Mouse (Mus musculus) kidney, adult 11 months (tissue): Measurements from ENCODE around the gene Gjc2.
A peak's percentile ranks its signal among the peaks of the same experiment; 100 is the strongest.
"Not testable (repeated sequence)": the region's sequence is repeated elsewhere in the genome, so short reads cannot be mapped to it uniquely, and the experiment has no call there.

Source experiments
- DNase-seq: peaks from one replicate; pipeline ENCODE4 v3.0.0; 2022

Gene Gjc2

GRCm38 (mm10) chr11:59182864-59183331 lies at the start of gene Gjc2:
Gjc2 (minus strand) TSS chr11:59183213.
- DNase-seq, result no peak

DNA sequence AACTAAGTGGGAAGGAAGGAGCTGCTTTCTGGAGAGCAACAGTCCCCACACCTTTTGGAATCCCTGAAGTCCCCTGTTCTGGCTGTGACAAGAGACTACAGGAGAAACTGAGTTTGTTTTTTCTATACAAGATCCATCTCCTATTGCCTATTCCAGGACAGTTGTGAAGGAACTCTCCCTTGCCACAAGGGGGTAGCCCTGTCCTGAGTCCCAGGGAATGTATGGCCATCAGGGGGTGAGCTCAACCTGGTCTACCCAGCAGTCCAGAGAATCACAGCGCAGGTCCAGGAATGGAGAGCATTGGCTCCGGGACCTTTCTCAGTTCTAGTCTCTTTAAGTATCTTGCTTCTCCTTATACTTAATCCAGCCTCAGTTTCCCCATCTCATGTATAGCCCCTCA lies 49.8 kb upstream of the Gjc2 start:
- DNase-seq, result no peak

DNA sequence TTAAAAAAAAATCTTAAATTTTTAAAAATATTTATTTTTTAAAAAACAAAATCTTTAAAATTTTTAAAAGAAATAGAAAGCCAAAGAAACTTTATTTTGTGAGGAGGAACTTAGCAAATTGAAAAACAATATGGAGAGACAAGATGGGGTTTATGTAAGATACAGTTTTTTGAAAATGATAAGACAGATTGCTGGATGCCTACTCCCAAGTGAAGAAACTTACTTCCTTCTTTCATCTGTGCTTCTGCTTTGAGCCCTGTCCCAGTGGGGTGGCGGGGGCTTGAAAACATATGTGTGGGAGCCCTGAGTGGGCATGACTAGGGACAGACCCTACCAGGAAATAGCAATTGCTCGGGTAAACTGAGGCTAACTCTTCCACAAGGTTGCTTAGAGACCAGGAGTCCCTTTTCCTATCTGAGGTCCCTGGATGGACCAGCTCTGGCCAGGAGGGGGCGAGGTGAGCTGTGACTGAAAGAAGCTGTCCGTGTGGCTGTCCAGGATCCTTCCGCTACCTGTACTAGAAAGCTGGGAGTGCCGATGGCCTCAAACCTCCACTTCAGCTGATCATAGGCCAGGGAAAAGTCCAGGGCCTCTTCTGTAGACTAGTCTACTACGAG lies 47.2 kb upstream of the Gjc2 start:
- peak; percentile 62 for DNase-seq

DNA sequence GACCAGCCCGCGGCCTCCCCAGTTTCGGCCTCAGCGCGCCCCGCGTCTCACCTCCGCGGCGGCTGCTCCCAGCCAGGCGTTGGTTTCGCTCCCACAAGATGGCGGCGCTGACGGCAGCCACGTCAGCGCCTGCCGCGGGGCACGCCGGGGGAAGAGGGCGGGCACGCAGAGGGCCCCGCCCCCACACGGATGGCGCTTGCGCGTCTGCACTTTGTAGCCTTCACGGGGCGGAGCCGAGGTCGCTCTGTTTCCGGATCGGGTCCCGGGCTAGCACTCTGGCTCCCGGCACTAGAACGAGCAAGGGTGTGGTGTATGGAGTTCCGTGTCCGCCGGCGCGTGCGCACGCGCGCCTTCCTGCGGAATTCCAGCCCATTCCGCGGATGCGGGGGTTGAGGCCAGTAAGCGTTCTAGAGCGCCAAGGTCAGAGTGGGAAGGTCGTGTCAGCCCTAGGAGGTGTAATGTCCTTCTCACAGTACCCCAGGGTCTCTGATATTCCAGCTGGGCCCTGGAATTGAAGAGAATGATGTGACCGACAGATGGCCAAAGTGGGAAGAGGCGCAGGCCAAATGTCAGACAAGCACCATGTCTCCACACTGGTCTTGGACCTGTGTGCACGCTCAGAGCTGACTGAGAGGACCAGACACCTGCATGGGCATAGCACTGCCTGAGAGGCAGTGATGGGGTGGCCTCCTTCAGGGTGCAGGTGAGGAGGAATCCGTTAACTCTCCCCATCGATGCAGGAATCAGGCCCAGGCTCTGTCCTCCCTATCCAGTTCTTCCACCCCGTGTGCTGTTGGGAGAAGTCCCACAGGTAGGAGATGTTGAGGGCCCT lies 45.3 kb upstream of the Gjc2 start, which contains the start of gene Arf1:
Gene Arf1, minus strand, starts transcription at position 149 of the 832 bp plus-strand sequence.
- DNase-seq, result peak; percentile 96

GRCm38 (mm10) chr11:59227604-59228121 lies 44.6 kb upstream of the Gjc2 start:
- no peak for DNase-seq

DNA sequence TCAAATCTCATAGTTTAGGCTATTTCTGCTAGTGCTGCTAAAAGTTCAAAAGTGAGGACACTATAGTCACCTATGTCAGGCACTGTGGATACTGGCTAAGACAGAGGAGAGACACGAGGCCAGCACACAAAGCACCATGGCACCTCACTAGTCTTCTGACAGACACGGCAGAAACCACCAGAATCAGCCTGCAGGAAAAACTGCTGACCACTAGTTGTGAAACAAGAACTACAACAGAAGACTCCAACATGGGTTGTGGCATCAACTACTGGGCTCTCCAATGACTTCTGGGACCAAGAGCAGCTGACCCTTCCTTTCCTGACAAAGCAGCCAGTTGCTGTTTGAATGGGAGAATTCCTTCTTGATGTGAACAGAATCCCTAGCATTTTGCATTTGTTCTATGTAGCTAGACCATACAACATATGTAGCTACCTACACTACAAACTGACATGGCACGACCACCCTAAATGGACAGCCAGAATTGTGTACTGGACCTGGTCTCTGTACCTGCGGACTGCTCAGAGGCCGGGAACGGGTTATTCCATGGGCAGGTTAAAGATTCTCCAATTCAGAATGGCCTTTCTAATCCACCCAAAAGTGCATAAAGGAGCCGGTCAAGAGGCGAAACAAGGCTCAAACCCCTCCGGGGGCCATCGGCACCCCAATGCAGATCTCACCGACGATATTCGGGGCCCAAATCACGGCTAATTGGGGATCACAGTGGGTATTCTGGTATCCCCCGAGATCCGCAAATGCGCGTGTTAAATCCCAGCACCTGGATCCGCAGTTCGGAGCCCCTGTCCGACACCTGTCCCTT lies 44.0 kb upstream of the Gjc2 start:
- peak; percentile 44 for DNase-seq

GRCm38 (mm10) chr11:59226251-59226650 lies 43.2 kb upstream of the Gjc2 start:
- DNase-seq, result no peak

- no peak for DNase-seq
Measured at GRCm38 (mm10) chr11:59225167-59225566, 42.2 kb upstream of the Gjc2 start.

DNA sequence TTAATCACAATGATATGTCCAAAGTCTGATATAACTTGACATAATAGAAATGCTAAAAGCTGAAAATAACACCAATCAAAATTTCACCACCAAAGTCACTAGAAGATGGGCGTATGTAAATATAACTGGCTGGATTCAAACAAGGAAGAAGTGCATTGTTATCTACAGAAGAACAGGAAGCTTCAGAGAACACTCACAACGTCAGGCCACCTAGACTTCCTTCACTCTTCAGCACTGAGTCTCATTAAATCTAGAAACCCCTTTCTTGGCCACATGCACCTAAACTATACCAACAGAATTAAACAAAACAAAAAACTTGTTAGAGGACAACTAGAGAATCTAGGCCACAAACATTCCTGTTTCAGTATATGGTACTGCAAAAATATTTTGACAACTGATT lies 41.5 kb upstream of the Gjc2 start:
- no peak for DNase-seq

DNA sequence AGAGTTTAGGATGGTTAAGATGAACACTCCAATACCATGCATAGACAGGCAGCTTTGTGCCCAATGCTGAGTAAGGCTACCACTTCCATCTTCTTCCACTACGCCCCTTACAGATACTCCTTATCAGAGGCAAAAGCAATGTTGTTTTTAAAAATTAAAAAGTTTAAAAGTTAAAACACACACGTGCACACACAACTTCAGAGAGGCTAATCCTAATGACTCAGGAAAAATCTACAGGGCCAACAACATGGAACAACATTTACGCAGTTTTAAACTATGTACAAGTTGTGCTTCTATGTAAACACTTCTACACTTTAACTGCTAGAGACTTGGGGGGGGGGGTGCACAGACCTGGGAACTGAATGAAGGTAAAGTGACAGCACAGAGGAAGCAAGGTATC lies 41.0 kb upstream of the Gjc2 start:
- DNase-seq, result no peak

- no peak for DNase-seq
Measured at GRCm38 (mm10) chr11:59222306-59222705, 39.3 kb upstream of the Gjc2 start.

DNA sequence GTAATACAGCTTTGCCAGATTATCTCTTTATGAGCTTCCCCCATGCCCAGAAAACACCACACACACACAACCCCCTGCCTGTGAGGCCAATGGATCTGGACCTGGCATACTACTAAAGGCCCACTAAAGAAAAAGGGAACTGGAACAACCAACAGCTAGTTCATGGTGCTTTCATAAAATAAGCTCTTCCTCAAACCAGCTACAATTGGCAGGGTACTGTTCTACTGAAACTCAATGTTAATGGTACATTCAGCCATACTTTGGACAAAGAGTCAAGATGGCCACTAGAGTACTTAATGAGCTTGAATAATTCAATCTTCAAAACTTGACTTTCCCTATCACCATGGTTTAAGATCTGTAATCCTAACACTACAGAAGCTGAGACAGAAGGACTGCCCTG lies 38.6 kb upstream of the Gjc2 start:
- DNase-seq, result no peak

DNA sequence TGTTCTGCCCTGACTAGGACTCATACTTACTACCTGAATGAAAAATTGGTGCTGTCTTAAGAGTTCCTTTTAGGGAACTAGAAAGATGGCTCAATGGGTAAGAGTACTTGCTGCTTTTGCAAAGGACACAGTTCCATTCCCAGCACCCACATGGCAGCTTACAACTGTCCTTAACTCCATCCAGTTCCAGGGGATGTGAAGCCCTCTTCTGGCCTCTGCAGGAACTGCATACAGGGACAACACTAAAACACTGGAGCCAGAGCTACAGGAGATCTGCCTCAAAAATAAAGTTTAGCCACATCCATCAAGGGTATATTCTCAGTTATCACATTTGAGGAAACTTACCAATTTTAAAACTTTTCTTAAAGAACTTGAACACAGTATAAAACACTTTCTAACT lies 36.1 kb upstream of the Gjc2 start:
- DNase-seq, result no peak

GRCm38 (mm10) chr11:59218389-59218998 lies 35.5 kb upstream of the Gjc2 start:
- DNase-seq, result peak; percentile 75

DNA sequence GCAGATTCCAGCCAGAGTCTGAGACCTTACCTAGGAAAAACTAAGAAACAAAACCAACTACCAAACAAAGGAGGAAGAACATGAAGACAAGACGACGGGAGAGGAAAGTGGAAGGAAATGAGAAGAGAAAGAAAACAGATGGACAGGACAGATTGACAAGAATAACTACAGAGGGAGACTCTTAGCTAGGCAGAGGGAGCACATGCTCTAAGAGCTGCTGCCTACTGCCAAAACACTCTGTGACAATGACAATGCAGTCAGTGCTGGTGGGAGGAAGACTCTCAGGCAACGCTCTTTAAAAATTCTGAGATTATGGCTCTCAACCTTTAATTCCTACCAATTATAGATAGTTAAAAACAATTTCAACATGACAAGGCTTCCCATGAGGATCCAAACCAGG lies 33.9 kb upstream of the Gjc2 start:
- DNase-seq, result no peak

GRCm38 (mm10) chr11:59212892-59213494 lies 30.0 kb upstream of the Gjc2 start:
- DNase-seq, result no peak

DNA sequence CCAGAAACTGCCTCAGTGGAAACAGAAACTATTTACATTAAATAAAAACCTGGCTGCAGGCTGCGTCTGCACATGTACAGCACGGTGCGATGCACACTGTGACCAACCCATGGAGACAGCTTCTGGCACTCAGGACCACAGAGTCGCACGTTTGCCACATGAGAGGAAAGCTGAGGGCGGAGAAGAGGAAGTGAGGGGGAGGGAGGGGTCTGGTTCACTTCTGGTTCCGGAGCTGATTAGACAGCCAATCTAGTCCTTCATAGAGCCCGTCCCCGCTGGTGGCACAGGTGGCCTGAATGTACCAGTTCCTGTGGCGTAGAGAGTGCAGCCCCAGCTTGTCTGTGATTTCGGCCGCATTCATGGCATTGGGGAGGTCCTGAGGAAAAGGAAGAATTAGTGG lies 29.3 kb upstream of the Gjc2 start:
- DNase-seq, result not testable (repeated sequence)

DNA sequence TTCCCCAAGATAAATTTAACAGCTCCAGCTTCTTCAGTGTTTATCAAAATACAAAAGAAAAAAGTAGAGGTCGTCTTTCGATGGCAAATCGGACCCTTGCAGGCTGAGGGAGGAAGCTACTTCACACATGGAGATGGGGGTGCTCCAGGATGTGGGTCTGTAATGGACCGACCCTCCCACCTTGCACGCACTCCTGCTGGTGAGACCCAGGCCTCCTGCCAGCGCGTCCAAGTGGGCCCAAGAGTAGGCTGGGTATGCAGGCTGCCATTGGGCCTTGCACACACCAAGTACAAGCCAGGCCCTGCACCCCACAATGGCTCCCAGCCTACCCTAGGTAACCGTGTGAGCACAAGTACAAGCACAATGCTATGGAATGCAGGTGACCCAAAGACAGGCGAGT lies 28.5 kb upstream of the Gjc2 start:
- not testable (repeated sequence) for DNase-seq

DNA sequence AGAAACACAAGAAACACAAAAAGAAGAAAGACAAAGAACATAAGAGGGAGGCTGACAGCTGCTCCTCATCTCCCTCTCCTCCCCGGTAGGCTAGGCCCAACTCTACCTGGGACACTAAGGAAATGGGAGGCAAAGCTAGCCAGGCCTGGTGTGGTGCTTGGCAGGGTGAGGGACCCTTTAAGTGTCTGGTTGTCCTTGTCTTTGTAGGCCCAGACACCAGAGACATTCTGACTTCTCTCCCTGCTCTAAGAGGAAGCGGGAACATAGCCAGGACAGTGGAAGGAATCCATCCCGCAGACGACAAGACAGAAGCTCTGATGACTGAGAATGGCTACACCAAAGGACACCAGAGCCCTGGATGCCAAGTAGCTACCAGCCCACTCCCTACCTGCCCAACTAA lies 27.0 kb upstream of the Gjc2 start:
- no peak for DNase-seq

- no peak for DNase-seq
Measured at GRCm38 (mm10) chr11:59209580-59209979, 26.6 kb upstream of the Gjc2 start.

DNA sequence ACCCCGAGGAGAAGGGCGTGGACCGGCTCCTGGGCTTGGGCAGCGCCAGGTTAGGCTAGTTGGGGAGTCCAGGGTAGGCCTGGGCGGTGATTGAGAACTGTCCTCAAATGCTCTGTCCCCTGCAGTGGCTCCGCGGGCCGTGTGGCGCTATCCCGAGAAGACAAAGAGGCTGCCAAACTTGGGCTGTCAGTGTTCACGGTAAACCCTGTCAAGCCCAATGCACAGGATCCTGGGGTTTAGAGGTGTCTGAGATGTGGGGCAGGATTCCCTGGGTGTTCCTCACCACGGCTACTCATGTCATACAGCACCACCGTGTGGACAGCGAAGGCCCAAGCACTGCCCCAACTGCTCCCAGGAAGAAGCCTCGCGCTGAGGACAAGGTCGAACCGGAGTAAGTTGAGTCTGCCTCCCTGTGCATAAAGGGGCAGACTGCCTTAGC lies 26.0 kb upstream of the Gjc2 start:
- DNase-seq, result peak; percentile 79

GRCm38 (mm10) chr11:59208153-59208831 lies 25.3 kb upstream of the Gjc2 start, which contains the start of gene 2310033P09Rik:
2310033P09Rik (plus strand) TSS chr11:59208321.
- peak; percentile 92 for DNase-seq
